Mouse (Mus musculus) olfactory bulb, adult 2 months (tissue): ENCODE measurements around the gene Fancc.

Experiments used
- CTCF ChIP-seq: fragments of 200-500 bp; IDR thresholded peaks from 2 replicates; pipeline ENCODE4 v1.5.1; 2012; ENCODE audit warnings: low read depth, mild to moderate bottlenecking, low read length, moderate library complexity; ENCODE audit not compliant: insufficient read depth
- POLR2A ChIP-seq: fragments of 200-500 bp; IDR thresholded peaks from 2 replicates; pipeline ENCODE4 v1.6.1; 2012; ENCODE audit warnings: mild to moderate bottlenecking, low read depth, low read length, moderate library complexity; ENCODE audit not compliant: insufficient read depth

DNA sequence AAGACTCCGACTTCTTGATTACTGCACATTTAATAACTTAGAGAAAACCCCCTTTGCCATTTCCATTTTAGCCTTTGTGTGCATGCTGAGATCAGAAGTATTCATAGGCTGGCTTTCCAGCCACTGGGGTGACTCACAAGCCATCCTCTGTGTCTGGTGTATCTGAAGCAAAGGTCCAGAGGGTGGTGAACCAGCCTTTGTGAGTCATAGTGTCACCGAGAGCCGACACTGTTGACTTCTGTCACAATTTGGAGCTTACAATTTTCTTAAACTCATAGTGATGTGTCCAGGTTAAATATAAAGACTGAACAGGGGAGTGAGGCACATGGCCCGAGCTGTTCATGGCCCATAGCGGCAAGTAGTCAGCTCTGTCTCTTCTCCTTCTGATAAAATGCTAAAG is 253.5 kb downstream of the Fancc start:
- TF ChIP-seq CTCF (no peak), POLR2A (no peak)
